In the genomic region with DNA sequence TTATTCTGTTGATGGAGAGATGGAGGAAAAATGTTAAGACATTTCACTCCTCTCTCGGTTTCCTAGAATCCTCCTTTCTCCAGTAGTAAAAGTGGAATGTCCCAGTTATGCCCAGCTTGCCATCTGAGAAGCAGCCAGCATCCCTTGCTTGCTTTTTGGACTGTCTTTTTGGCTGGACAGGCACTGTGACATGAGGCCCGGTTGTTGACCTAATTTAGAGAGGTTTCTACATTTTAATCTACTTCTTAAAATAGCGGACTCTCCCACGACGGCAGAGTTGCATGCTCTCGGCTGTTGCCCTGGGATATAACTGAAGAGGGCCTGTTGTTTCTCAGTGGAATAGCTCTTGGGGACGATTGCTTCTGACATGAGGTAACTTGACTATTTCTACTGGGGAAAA, we compare ENCODE assay signal across 19 mouse cellular contexts. TPM values are rescaled to one million over a fixed set of nuclear protein-coding genes. Genes with fewer than 3 reads are reported as not detected.
DNase-seq lines count a peak whose midpoint lies in the region; ATAC-seq lines count a peak whose summit lies in the region.
"Had no signal": no experiment of that assay in that cellular context is flagged by ENCODE, and none has a peak within 500 bp of the region (broad histone marks: within the 10 kb centered on the region; RNA-seq: fewer than 3 reads in every experiment).

No protein-coding gene starts in this region.

- H3K4me3 ChIP-seq in heart, embryonic 12.5 days, result no peak overlapping the region
- H3K4me3 ChIP-seq in heart, embryonic 10.5 days, result no peak overlapping the region
- H3K4me3 ChIP-seq: embryonic facial prominence, embryonic 10.5 days; erythroblast, embryonic 14.5 days; hindbrain, embryonic 13.5 days; liver, embryonic 12.5 days; lung, embryonic 15.5 days had no signal

- no peak for ATAC-seq in heart, embryonic 12.5 days (ENCODE audit: insufficient number of reproducible peaks, low FRiP score)
- no peak for ATAC-seq in frontal cortex, adult (ENCODE audit: low TSS enrichment)
- ATAC-seq: forebrain, embryonic 16.5 days; liver, embryonic 12.5 days; midbrain, embryonic 16.5 days had no signal

- H3K36me3 ChIP-seq in heart, embryonic 12.5 days, result no peaks in the 10 kb centered on the region
- no peaks in the 10 kb centered on the region for H3K36me3 ChIP-seq in heart, embryonic 10.5 days
- H3K36me3 ChIP-seq: embryonic facial prominence, embryonic 10.5 days; hindbrain, embryonic 13.5 days; liver, embryonic 12.5 days; lung, embryonic 15.5 days had no signal

- no peak overlapping the region for H3K27ac ChIP-seq in heart, embryonic 12.5 days (ENCODE audit: poor library complexity, severe bottlenecking)
- H3K27ac ChIP-seq in heart, embryonic 10.5 days, result 0 out of 2 replicates have a peak overlapping the region, but pooled peaks have one; percentile 56
- H3K27ac ChIP-seq: embryonic facial prominence, embryonic 10.5 days; hindbrain, embryonic 13.5 days; liver, embryonic 12.5 days; lung, embryonic 15.5 days had no signal

- peaks cover 10% of the 10 kb centered on the region for H3K4me1 ChIP-seq in heart, embryonic 12.5 days (replicated peaks)
- H3K4me1 ChIP-seq in heart, embryonic 10.5 days, result peaks cover 13% of the 10 kb centered on the region; the same call in 1 of the 2 replicates
- H3K4me1 ChIP-seq: hindbrain, embryonic 13.5 days; liver, embryonic 12.5 days; lung, embryonic 15.5 days had no signal

- H3K4me2 ChIP-seq in heart, embryonic 12.5 days, result no peak overlapping the region; the same call in 1 of the 2 replicates
- H3K4me2 ChIP-seq: hindbrain, embryonic 13.5 days; liver, embryonic 12.5 days; lung, embryonic 15.5 days had no signal

- H3K9me3 ChIP-seq in heart, embryonic 12.5 days (replicated peaks), result 0 out of 2 replicates have a peak, but pooled peaks cover 3% of the 10 kb centered on the region
- no peaks in the 10 kb centered on the region for H3K9me3 ChIP-seq in heart, embryonic 10.5 days
- H3K9me3 ChIP-seq: embryonic facial prominence, embryonic 10.5 days; hindbrain, embryonic 13.5 days; lung, embryonic 15.5 days had no signal

- H3K27me3 ChIP-seq in heart, embryonic 12.5 days (replicated peaks), result no peaks in the 10 kb centered on the region
- no peaks in the 10 kb centered on the region for H3K27me3 ChIP-seq in heart, embryonic 10.5 days (ENCODE audit: insufficient read depth, poor library complexity, severe bottlenecking)
- H3K27me3 ChIP-seq: hindbrain, embryonic 13.5 days; liver, embryonic 12.5 days; lung, embryonic 15.5 days had no signal

- 40% methylated on average over 7 of the region's 7 CpGs for WGBS in heart, embryonic 12.5 days
- 44% methylated on average over 7 of the region's 7 CpGs for WGBS in heart, embryonic 10.5 days

- DNase-seq in heart, adult 18-20 months, result peak; percentile 23 to 49
- DNase-seq in cerebellum, adult 8-10 months, result peak; percentile 27
- no peak for DNase-seq in heart, embryonic 10.5 days (ENCODE audit: low spot score)
- no peak for DNase-seq in embryo, embryonic 11 days
- no peak for DNase-seq in lung, postnatal 4 days
- DNase-seq: adrenal gland, postnatal 25 days; kidney, adult 11 months; kidney, postnatal 36 days; left cerebral cortex, postnatal 4 days; right cerebral cortex, postnatal 14 days had no signal

- no peak overlapping the region for H3K9ac ChIP-seq in heart, embryonic 12.5 days
- H3K9ac ChIP-seq: hindbrain, embryonic 13.5 days; liver, embryonic 12.5 days; lung, embryonic 15.5 days had no signal

RNA-seq across cellular contexts. Expression of a gene that starts 44.1 kb away (rescaled TPM):
- 100 to 1,000 TPM; 312 to 314 TPM for total RNA-seq in heart, adult 18-20 months (2021)
- 413 and 416 TPM in 2 replicates for polyA plus RNA-seq in heart, embryonic 12.5 days (2016; fragmentation: Nextera tagmentation; extraction: Ambion mirVana)
- polyA plus RNA-seq in heart, embryonic 10.5 days (2016; fragmentation: Nextera tagmentation; extraction: Ambion mirVana), result 181 and 298 TPM in 2 replicates
- polyA plus RNA-seq: erythroblast, embryonic 14.5 days had no signal

Comparison
In these comparisons a context has a peak if more than half of its experiments do, and no peak if none do; other contexts are left out.
1. DNase-seq: peak in heart, adult 18-20 months (2 of 2) and cerebellum, adult 8-10 months (single experiment); none in heart, embryonic 10.5 days (single experiment), embryo, embryonic 11 days (single experiment) and lung, postnatal 4 days (0 of 2).